ENCODE assay signal across 14 mouse cellular contexts in genomic region chr12:86692471-86693356, GRCm38 (mm10). TPM values are rescaled to one million over a fixed set of nuclear protein-coding genes. Genes with fewer than 3 reads are reported as not detected.
A peak's percentile ranks its signal among the peaks of the same experiment; 100 is the strongest.
DNase-seq lines count a peak whose midpoint lies in the region; ATAC-seq and TF ChIP-seq lines count a peak whose summit lies in the region.
"Had no signal": no experiment of that assay in that cellular context is flagged by ENCODE, and none has a peak within 500 bp of the region (broad histone marks: within the 10 kb centered on the region; RNA-seq: fewer than 3 reads in every experiment).

No protein-coding gene starts in this region.

- no peak overlapping the region for H3K27ac ChIP-seq in lung, embryonic 15.5 days
- H3K27ac ChIP-seq: forebrain, embryonic 15.5 days; limb, embryonic 12.5 days; neural tube, embryonic 13.5 days had no signal

- peak; percentile 53 for ATAC-seq in lung, embryonic 15.5 days (ENCODE audit: borderline replicate concordance, extremely low read depth, low FRiP score, low TSS enrichment)
- ATAC-seq in megakaryocyte progenitor cell, adult 5-6 weeks (replicated peaks; ENCODE audit: poor library complexity) = 0 out of 2 replicates have a peak, but pooled peaks have one; percentile 30
- ATAC-seq: forebrain, embryonic 15.5 days had no signal

- H3K9me3 ChIP-seq in lung, embryonic 15.5 days = no peaks in the 10 kb centered on the region
- H3K9me3 ChIP-seq: forebrain, embryonic 15.5 days had no signal

- no peak for TF ChIP-seq CTCF in lung, adult 2 months (IDR thresholded peaks at IDR 0.05; ENCODE audit: insufficient read depth, low read length)

- H3K4me3 ChIP-seq in lung, embryonic 15.5 days = no peak overlapping the region
- H3K4me3 ChIP-seq in lung, adult 2 months (replicated peaks; ENCODE audit: extremely low read depth, low read depth, low read length) = no peak overlapping the region
- H3K4me3 ChIP-seq: forebrain, embryonic 15.5 days; limb, embryonic 12.5 days; neural tube, embryonic 13.5 days had no signal

- no peak for TF ChIP-seq POLR2A in lung, adult 2 months (IDR thresholded peaks at IDR 0.05; ENCODE audit: borderline replicate concordance, extremely low read depth, low read depth, low read length)

- intact Hi-C loops in heart, postnatal 10 days (cut with DNase I) = no loop called here

- no peaks in the 10 kb centered on the region for H3K27me3 ChIP-seq in lung, embryonic 15.5 days
- H3K27me3 ChIP-seq: forebrain, embryonic 15.5 days; limb, embryonic 12.5 days; neural tube, embryonic 13.5 days had no signal

- H3K9ac ChIP-seq in lung, embryonic 15.5 days = no peak overlapping the region
- H3K9ac ChIP-seq: forebrain, embryonic 15.5 days; limb, embryonic 12.5 days; neural tube, embryonic 13.5 days had no signal

- no peak overlapping the region for H3K4me2 ChIP-seq in lung, embryonic 15.5 days
- H3K4me2 ChIP-seq: forebrain, embryonic 15.5 days; limb, embryonic 12.5 days; neural tube, embryonic 13.5 days had no signal

- H3K4me1 ChIP-seq in lung, embryonic 15.5 days = peaks cover 19% of the 10 kb centered on the region
- peaks cover 1% of the 10 kb centered on the region for H3K4me1 ChIP-seq in lung, adult 2 months (ENCODE audit: control insufficient read depth, insufficient read depth, low read length)
- H3K4me1 ChIP-seq: forebrain, embryonic 15.5 days; limb, embryonic 12.5 days had no signal

- DNase-seq in cerebellum, postnatal 10 days = peak; percentile 50 to 56
- DNase-seq in cerebellum, adult 11 months = no peak
- DNase-seq in lung, adult 2 months = no peak
- DNase-seq in heart, postnatal 10 days = peak; percentile 71 to 72
- no peak for DNase-seq in ovary, postnatal 36 days (ENCODE audit: low spot score)
- no peak for DNase-seq in adrenal gland, postnatal 36 days
- DNase-seq: right cerebral cortex, postnatal 4 days; thymus, adult 2 months had no signal

- WGBS in lung, embryonic 15.5 days = 33% methylated on average over 5 of the region's 5 CpGs
- WGBS in lung, adult 2 months = 48% methylated on average over 5 of the region's 5 CpGs

- peaks cover 4% of the 10 kb centered on the region; the same call in 1 of the 2 replicates for H3K36me3 ChIP-seq in lung, embryonic 15.5 days

RNA-seq across cellular contexts. Expression of gene Vash1, which starts 14.2 kb away (rescaled TPM):
- 13.0 and 13.1 TPM in 2 replicates for polyA plus RNA-seq in lung, embryonic 15.5 days (2015; fragmentation: Nextera tagmentation; extraction: Ambion mirVana)
- polyA plus RNA-seq in lung, adult 2 months (2012; rRNA removed) = 15.2 and 15.4 TPM in 2 replicates
- 10 to 100 TPM; 50.7 to 55.2 TPM for total RNA-seq in heart, postnatal 10 days (2021)
- total RNA-seq in megakaryocyte progenitor cell, adult 5-6 weeks (2015) = 0.07 and 0.10 TPM in 2 replicates
- 0.54 and 0.91 TPM in 2 replicates for total RNA-seq in megakaryocyte progenitor cell, adult 5-6 weeks (2017)
- total RNA-seq in adrenal gland, postnatal 36 days (2021) = 1 to 10 TPM; 3.9 to 6.9 TPM

RNA-seq across cellular contexts. Expression of gene Angel1, which starts 33.5 kb away (rescaled TPM):
- polyA plus RNA-seq in lung, embryonic 15.5 days (2015; fragmentation: Nextera tagmentation; extraction: Ambion mirVana) = 12.6 and 13.6 TPM in 2 replicates
- 5.7 and 7.3 TPM in 2 replicates for polyA plus RNA-seq in lung, adult 2 months (2012; rRNA removed)
- total RNA-seq in heart, postnatal 10 days (2021) = 1 to 10 TPM; 4.8 to 5.6 TPM
- 3.1 TPM in 2 replicates for total RNA-seq in megakaryocyte progenitor cell, adult 5-6 weeks (2015)
- 0.62 and 2.7 TPM in 2 replicates for total RNA-seq in megakaryocyte progenitor cell, adult 5-6 weeks (2017)
- total RNA-seq in adrenal gland, postnatal 36 days (2021) = 1 to 10 TPM; 3.1 to 3.9 TPM

RNA-seq across cellular contexts. Expression of gene Lrrc74a, which starts 41.5 kb away (rescaled TPM):
- not detected in 2 replicates for polyA plus RNA-seq in lung, embryonic 15.5 days (2015; fragmentation: Nextera tagmentation; extraction: Ambion mirVana)
- not detected in 2 replicates for polyA plus RNA-seq in lung, adult 2 months (2012; rRNA removed)
- not detected for total RNA-seq in heart, postnatal 10 days (2021)
- total RNA-seq in megakaryocyte progenitor cell, adult 5-6 weeks (2015) = not detected in 2 replicates
- not detected in 2 replicates for total RNA-seq in megakaryocyte progenitor cell, adult 5-6 weeks (2017)
- total RNA-seq in adrenal gland, postnatal 36 days (2021) = not detected
- polyA plus RNA-seq: forebrain, embryonic 15.5 days; large intestine, adult 2 months; limb, embryonic 12.5 days; neural tube, embryonic 13.5 days had no signal

Comparison
In these comparisons a context has a peak if more than half of its experiments do, and no peak if none do; other contexts are left out.
1. DNase-seq: peak in cerebellum, postnatal 10 days (2 of 2) and heart, postnatal 10 days (2 of 2); none in cerebellum, adult 11 months (single experiment), lung, adult 2 months (single experiment), ovary, postnatal 36 days (single experiment) and adrenal gland, postnatal 36 days (0 of 2).
2. RNA of gene Vash1, which starts 14.2 kb away (total RNA-seq): 50.7 to 55.2 TPM in heart, postnatal 10 days; 3.9 to 6.9 TPM in adrenal gland, postnatal 36 days and 0.07 to 0.91 TPM in megakaryocyte progenitor cell, adult 5-6 weeks; every median in the first group is over 4 times any median in the second.